Mouse (Mus musculus) urinary bladder, adult 2 months (tissue): ENCODE measurements around the gene Acaca. TPM values are rescaled to one million over a fixed set of nuclear protein-coding genes. Genes with fewer than 3 reads are reported as not detected.

ENCODE experiments used
- DNase-seq: peaks from one replicate; pipeline ENCODE4 v3.0.0; 2022; ENCODE audit warnings: low spot score
- polyA plus RNA-seq: library from polyadenylated mRNA; depleted of rRNA; stranded (reverse); fragments of >200 nt; gene quantifications from 2 replicates; pipeline ENCODE4 v1.2.3, GENCODE M21; 2012; rRNA removed

The Acaca gene
- polyA plus RNA-seq: 17.6 and 18.8 TPM in 2 replicates

DNA sequence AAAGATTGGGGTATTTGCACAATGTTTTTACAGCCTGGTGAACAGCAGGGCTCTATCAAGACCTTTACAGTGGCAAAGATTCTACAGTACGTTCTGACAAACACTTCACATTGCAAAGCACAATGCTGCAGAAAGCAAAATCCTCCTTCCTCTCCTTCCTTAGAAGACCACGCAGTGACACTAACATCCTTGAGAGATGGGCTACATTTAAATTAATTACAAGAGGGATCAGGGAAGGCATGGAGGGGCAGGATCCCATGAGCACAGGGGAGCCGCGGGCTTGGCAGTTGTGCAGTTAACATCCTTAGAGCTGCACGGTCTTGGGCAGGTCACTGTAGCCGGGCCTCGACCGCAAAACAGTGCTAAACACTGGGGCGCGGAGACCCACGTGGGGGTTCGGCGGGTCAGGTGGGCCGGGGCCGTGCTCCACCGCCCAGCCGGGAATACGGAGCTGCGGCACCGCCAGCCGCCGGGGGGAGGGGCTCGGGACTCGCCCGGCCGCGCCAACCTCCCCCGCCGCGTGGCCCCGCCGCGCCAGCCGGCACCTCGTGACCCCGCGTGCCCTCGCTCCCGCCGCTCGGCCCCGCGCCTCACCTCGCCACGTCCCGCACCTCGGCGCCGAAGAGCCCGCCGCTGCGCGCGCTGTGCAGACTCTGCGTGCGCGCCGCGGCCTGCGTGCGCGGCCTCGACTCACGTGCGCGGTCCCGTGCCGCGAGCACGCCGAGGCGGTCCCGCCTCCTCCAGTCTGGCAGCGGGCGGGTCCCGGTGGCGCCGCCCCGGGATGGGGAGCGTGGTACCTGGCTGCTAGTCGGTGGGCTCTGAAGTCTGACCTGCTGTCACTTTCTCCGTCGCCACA is at the start of gene Acaca, which contains the start of gene Tada2a:
Gene Acaca (plus strand): TSS at position 730 of the 856 bp plus-strand sequence.
Gene Tada2a (minus strand): TSS at position 658 of the 856 bp plus-strand sequence.
- DNase-seq: peak; percentile 75

DNA sequence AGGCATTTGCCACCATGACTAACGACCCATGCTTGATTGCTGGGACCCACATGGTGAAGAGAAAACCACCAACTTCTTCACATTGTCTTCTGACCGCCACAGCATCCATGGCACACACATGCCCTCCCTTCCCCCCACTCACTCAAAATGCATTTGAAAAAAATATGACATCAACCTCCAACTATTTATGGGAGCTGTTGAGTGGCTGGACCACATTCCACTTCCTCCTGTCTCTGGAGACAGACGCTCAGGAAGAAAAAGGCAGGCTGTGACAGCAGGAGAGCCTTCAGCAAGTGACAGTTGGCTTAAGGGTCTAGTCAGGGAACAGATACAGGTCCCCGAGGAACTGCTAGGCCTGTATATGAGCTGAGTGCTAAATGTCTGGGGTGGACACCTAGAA is 49.6 kb upstream of the Acaca start:
- DNase-seq: no peak

- DNase-seq: no peak
Observed at GRCm38 (mm10) chr11:84080327-84080726, 49.1 kb upstream of the Acaca start.

- no peak for DNase-seq
Observed at GRCm38 (mm10) chr11:84081901-84082300, 47.6 kb upstream of the Acaca start.

DNA sequence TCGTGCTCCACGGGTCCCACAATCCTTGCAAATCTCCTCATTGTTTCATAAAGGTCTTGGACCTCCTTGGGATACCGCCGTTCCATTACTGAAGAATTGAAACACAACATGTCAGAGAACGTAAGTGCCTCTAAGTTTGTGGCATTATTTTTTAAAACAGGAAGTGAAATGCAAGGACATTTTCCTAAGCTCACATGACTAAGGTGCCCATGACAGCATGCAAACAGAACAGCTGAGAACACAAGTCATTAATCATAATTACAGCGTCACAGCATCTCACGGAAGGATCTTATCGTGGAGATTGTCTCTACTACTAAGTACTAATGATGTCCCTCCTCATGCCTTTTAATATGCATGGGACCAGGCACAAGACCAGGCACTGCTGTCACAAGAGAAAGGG is 38.9 kb upstream of the Acaca start:
- no peak for DNase-seq

DNA sequence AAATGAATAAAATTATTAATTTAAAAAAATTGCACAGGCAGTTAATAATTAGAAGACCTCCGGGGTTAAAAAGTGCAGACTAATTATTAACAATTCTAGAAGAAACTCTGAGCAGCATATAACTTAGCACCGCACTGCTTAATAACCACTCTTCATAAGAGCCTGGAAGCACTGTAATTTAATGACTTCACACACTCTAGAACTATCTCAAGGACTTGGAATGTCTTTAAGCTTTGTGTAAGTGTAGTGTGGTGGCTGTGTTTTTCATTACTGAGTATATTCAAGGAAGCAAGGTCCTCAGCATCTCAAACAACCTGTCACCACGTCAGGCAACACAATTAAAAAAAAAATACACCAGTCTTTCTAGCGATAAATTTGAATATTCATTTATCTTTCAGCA is 34.4 kb upstream of the Acaca start:
- no peak for DNase-seq

DNA sequence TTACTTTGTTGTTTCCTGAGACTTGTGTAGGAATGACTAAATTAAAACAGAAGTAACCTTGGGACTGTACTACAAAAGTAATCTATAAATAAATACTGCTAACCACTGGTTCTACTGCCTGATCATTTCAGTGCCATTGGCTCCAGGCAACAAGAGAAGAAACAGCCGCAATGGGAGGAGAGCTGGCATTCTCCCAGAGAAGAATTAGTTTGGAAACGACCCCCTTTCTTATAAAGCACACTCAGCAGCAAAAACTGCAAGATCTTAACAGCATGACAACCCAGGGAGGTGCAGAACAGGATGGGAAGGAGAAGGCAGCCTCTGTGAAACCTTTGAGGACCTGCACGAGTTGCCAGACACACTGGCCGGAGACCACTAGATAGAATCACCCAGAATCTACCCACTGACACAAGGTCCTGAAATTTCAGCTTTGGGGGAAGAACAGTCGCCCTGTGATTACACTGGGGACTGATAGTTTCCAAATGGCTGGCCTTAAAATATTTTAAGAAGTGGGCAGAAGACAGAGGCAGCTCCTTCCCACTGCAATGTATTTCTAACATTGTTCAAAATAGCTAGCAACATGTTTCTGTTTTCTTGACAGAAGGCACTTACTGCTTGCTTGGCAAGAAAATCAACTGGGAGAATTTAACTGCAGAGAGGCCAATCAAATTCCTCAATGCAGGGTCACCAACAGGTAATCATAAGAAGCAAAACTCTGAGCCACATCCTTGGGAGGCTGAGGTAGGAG is 32.0 kb upstream of the Acaca start:
- DNase-seq: no peak

- no peak for DNase-seq
Observed at GRCm38 (mm10) chr11:84101182-84101581, 28.3 kb upstream of the Acaca start.

DNA sequence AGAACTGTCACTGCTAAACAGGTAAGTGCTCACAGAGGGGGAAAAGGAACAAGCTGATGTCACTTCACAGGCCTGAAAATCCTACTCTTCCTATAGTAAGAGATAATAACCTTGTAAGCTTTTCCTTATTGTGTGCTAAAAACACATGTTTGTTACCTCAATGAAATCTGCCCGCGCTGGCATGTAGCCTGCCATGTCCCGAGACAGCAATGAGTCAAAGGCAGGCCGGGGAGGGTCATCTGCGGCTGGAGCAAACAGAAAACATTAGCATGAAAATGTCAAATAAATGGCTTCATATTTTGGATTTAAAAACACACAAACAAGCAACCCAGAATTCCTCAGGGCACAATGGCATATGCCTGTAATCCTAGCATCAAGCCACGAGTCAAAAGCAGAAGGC is 25.4 kb upstream of the Acaca start:
- DNase-seq: no peak

DNA sequence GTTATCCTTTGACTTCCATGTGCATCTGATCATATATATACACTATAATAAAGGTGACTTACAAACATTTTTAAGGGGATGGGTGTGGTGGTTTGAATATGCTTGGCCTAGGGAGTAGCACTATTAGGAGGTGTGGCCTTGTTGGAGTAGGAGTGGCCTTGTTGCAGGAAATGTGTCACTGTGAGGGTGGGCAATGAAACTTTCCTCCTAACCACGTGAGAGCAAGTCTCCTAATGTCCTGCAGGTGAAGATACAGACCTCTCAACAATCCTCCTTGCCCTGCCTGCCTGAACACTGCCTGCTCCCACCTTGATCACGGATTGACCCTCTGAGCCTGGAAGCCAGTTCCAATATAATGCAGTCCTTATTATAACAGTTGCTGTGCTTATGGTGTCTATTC is 22.3 kb upstream of the Acaca start:
- DNase-seq: no peak

DNA sequence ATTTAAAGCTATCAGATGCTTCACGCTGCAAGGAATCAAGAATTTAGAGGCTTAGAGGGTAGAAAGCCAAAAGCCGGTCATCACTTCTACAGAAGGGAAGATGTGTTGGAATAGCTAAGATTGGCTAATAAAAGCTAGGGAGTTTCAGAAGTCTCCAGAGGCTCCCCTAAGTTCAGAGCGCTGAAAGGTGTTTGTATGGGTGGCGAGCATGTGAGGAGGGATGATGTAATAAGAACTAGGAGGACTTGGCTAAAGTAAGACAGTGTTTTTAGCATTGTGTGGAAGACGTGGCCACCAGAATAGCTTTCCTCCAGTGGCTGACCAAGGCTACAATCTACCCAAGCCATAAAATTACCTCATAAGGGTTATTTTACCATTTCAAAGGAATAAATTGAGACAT is 15.8 kb upstream of the Acaca start:
- no peak for DNase-seq

GRCm38 (mm10) chr11:84115646-84116045 is 13.8 kb upstream of the Acaca start:
- DNase-seq: no peak

DNA sequence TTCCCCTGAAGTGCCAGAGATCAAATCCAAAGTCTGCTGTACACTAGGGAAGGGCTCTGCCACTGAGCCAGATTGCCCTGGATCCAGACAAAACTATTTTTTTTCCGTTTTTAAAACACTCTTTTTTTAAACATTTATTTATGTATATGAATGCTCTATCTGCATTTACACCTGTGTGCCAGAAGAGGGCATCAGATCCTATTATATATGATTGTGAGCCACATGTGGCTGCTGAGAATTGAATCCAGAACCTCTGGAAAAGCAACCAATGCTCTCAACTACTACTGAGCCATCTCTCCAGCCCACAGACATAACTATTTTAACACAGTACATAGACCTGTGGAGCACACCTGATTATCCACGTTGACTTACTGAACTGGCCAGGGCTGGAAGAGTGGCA is 13.3 kb upstream of the Acaca start:
- no peak for DNase-seq

DNA sequence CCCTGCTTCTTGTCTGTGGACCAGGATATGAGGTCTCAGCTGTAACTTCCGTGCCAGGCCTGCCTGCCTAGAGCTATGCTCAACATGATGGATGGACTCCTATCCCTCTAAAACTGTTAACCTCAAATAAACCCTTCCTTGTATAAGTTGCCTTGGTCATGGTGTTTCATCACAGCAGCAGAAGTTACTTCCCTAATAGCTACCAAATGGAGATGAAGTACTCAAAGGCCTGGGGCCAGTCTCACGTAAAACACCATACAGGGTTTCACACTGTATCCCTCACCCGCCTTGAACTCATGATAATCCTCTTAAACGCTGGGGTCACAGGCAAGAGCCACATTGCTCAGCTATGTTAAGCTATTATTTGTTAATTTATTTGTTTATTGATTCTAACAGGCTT is 12.0 kb upstream of the Acaca start:
- no peak for DNase-seq

- DNase-seq: no peak
Observed at GRCm38 (mm10) chr11:84121051-84121956, 8.2 kb upstream of the Acaca start.

DNA sequence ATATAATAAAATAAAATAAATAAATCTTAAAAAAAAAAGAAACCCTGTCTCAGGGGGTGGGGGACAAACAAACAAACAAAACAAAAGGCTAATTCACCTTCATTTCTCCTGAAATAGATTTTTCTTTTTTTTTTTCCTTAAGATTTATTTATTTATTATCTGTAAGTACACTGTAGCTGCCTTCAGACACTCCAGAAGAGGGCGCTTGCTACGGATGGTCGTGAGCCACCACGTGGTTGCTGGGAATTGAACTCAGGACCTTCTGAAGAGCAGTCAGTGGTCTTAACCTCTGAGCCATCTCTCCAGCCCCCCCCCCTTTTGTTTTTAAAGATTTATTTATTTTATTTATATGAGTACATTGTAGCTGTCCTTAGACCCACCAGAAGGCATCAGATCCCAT is 1.5 kb upstream of the Acaca start:
- no peak for DNase-seq

GRCm38 (mm10) chr11:84129799-84130185 is 320 bp downstream of the Acaca start:
- no peak for DNase-seq

DNA sequence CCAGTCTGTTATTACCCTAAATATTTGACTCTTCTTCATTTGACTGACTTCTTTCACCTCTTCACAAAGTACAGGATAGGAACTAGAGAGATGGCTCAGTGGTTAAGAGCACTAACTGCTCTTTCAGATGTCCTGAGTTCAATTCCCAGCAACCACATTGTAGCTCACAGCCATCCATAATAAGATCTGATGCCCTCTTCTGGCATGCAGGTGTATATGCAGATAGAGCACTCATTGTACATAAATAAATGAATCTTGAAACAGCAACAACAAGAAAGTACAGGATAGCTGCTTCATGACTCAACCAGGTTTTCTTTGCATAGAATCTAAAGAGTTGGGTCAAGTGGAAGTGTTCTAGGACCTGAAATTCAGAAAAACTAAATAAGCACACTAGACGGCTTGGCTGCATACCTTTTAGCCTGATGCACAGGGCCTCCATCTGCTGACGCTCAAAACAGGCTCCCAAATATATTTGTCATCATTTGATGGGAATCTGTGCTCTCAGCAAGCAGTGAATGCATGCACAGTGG is 4.9 kb downstream of the Acaca start:
- no peak for DNase-seq

- no peak for DNase-seq
Observed at GRCm38 (mm10) chr11:84136453-84136852, 7.0 kb downstream of the Acaca start.

GRCm38 (mm10) chr11:84141752-84142151 is 12.3 kb downstream of the Acaca start:
- DNase-seq: no peak

GRCm38 (mm10) chr11:84145201-84145798 is 15.8 kb downstream of the Acaca start:
- no peak for DNase-seq
